Mouse (Mus musculus): Measurements from ENCODE around the gene Sdr42e1. TPM values are rescaled to one million over a fixed set of nuclear protein-coding genes. Genes with fewer than 3 reads are reported as not detected.

Sdr42e1 gene
- polyA plus RNA-seq, 1 experiment from 2014 or later: 4.1 TPM

DNA sequence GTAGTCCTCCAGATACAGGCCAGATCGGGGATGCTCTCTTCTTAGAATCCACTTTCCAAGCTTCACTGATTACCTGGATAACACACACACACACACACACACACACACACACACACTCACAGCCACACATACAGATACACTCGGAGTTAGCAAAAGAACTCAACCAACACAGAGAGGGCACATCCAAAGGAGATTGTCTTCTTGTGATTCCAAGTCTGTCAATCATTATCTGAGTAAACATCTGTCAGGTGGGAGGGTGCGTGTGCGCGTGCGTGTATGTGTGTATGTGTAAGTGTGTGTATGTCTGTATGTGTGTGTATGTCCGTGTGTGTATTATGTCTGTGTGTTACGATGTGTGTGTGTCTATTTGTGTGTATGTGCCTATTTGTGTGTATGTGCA is 27.8 kb upstream of the Sdr42e1 start:
- Histone ChIP-seq H3K4me2 (replicated peaks; ENCODE audit: low read depth, low read length) (no peak overlapping the region), H3K27me3 (ENCODE audit: control insufficient read depth, insufficient read depth, low read length) (no peaks in the 10 kb centered on the region), H3K9me3 (ENCODE audit: control insufficient read depth, low read depth, low read length) (no peaks in the 10 kb centered on the region; the same call in 1 of the 2 replicates), H3K9ac (replicated peaks; ENCODE audit: low read depth, low read length) (no peak overlapping the region), H3K4me3 (ENCODE audit: low read depth, low read length) (no peak overlapping the region), H3K4me1 (ENCODE audit: control insufficient read depth, insufficient read depth, low read length) (peaks cover 4% of the 10 kb centered on the region; the same call in 1 of the 2 replicates), H3K27ac (ENCODE audit: low read length) (no peak overlapping the region), H3K36me3 (ENCODE audit: control insufficient read depth, insufficient read depth, low read length) (no peaks in the 10 kb centered on the region)
- 86% methylated on average over 8 of the region's 8 CpGs for WGBS
- no peak for ATAC-seq (ENCODE audit: insufficient number of reproducible peaks, insufficient read depth, low FRiP score, low read depth)

- ATAC-seq (ENCODE audit: insufficient number of reproducible peaks, insufficient read depth, low FRiP score, low read depth): no peak
- 82% methylated on average over 8 of the region's 8 CpGs for WGBS
- no peak overlapping the region for H3K27ac ChIP-seq (ENCODE audit: low read length)
Measured at GRCm38 (mm10) chr8:117700699-117701098, 27.2 kb upstream of the Sdr42e1 start.

GRCm38 (mm10) chr8:117697248-117697647 is 23.8 kb upstream of the Sdr42e1 start:
- H3K27ac ChIP-seq (ENCODE audit: low read length): no peak overlapping the region
- WGBS: 50% methylated on average over 5 of the region's 5 CpGs
- no peak overlapping the region for H3K9ac ChIP-seq (replicated peaks; ENCODE audit: low read depth, low read length)
- no peak for ATAC-seq (ENCODE audit: insufficient number of reproducible peaks, insufficient read depth, low FRiP score, low read depth)
- H3K9me3 ChIP-seq (ENCODE audit: control insufficient read depth, low read depth, low read length): no peaks in the 10 kb centered on the region; the same call in 1 of the 2 replicates
- H3K4me2 ChIP-seq (replicated peaks; ENCODE audit: low read depth, low read length): no peak overlapping the region
- H3K4me3 ChIP-seq (ENCODE audit: low read depth, low read length): no peak overlapping the region
- H3K27me3 ChIP-seq (ENCODE audit: control insufficient read depth, insufficient read depth, low read length): no peaks in the 10 kb centered on the region
- H3K36me3 ChIP-seq (ENCODE audit: control insufficient read depth, insufficient read depth, low read length): no peaks in the 10 kb centered on the region
- H3K4me1 ChIP-seq (ENCODE audit: control insufficient read depth, insufficient read depth, low read length): no peaks in the 10 kb centered on the region

More at GRCm38 (mm10) chr8:117700699-117701098, 27.2 kb upstream of the Sdr42e1 start:
- Histone ChIP-seq H3K9ac (replicated peaks; ENCODE audit: low read depth, low read length) (no peak overlapping the region), H3K9me3 (ENCODE audit: control insufficient read depth, low read depth, low read length) (no peaks in the 10 kb centered on the region; the same call in 1 of the 2 replicates), H3K4me2 (replicated peaks; ENCODE audit: low read depth, low read length) (no peak overlapping the region), H3K27me3 (ENCODE audit: control insufficient read depth, insufficient read depth, low read length) (no peaks in the 10 kb centered on the region), H3K36me3 (ENCODE audit: control insufficient read depth, insufficient read depth, low read length) (no peaks in the 10 kb centered on the region), H3K4me1 (ENCODE audit: control insufficient read depth, insufficient read depth, low read length) (peaks cover 4% of the 10 kb centered on the region; the same call in 1 of the 2 replicates), H3K4me3 (ENCODE audit: low read depth, low read length) (no peak overlapping the region)

GRCm38 (mm10) chr8:117695636-117696035 is 22.1 kb upstream of the Sdr42e1 start:
- Histone ChIP-seq H3K9ac (replicated peaks; ENCODE audit: low read depth, low read length) (no peak overlapping the region), H3K27me3 (ENCODE audit: control insufficient read depth, insufficient read depth, low read length) (no peaks in the 10 kb centered on the region), H3K4me3 (ENCODE audit: low read depth, low read length) (no peak overlapping the region), H3K4me1 (ENCODE audit: control insufficient read depth, insufficient read depth, low read length) (no peaks in the 10 kb centered on the region), H3K27ac (ENCODE audit: low read length) (no peak overlapping the region), H3K9me3 (ENCODE audit: control insufficient read depth, low read depth, low read length) (no peaks in the 10 kb centered on the region; the same call in 1 of the 2 replicates), H3K4me2 (replicated peaks; ENCODE audit: low read depth, low read length) (no peak overlapping the region), H3K36me3 (ENCODE audit: control insufficient read depth, insufficient read depth, low read length) (no peaks in the 10 kb centered on the region)
- no peak for ATAC-seq (ENCODE audit: insufficient number of reproducible peaks, insufficient read depth, low FRiP score, low read depth)
- 79% methylated on average over 1 of the region's 1 CpGs for WGBS

- H3K4me1 ChIP-seq (ENCODE audit: control insufficient read depth, insufficient read depth, low read length): no peaks in the 10 kb centered on the region
- 0 out of 2 replicates have a peak overlapping the region, but pooled peaks have one; percentile 22 for H3K27ac ChIP-seq (ENCODE audit: low read length)
- peak; percentile 89 for ATAC-seq (ENCODE audit: insufficient number of reproducible peaks, insufficient read depth, low FRiP score, low read depth)
- no peaks in the 10 kb centered on the region for H3K27me3 ChIP-seq (ENCODE audit: control insufficient read depth, insufficient read depth, low read length)
- no peak overlapping the region for H3K4me2 ChIP-seq (replicated peaks; ENCODE audit: low read depth, low read length)
- WGBS: 69% methylated on average over 4 of the region's 4 CpGs
- no peaks in the 10 kb centered on the region for H3K36me3 ChIP-seq (ENCODE audit: control insufficient read depth, insufficient read depth, low read length)
- H3K9ac ChIP-seq (replicated peaks; ENCODE audit: low read depth, low read length): no peak overlapping the region
- no peaks in the 10 kb centered on the region for H3K9me3 ChIP-seq (ENCODE audit: control insufficient read depth, low read depth, low read length)
- no peak overlapping the region for H3K4me3 ChIP-seq (ENCODE audit: low read depth, low read length)
Measured at GRCm38 (mm10) chr8:117692131-117692530, 18.6 kb upstream of the Sdr42e1 start.

GRCm38 (mm10) chr8:117687890-117688289 is 14.4 kb upstream of the Sdr42e1 start:
- Histone ChIP-seq H3K36me3 (ENCODE audit: control insufficient read depth, insufficient read depth, low read length) (no peaks in the 10 kb centered on the region), H3K27ac (ENCODE audit: low read length) (no peak overlapping the region), H3K4me3 (ENCODE audit: low read depth, low read length) (no peak overlapping the region), H3K27me3 (ENCODE audit: control insufficient read depth, insufficient read depth, low read length) (no peaks in the 10 kb centered on the region), H3K9me3 (ENCODE audit: control insufficient read depth, low read depth, low read length) (no peaks in the 10 kb centered on the region), H3K4me1 (ENCODE audit: control insufficient read depth, insufficient read depth, low read length) (peaks cover 3% of the 10 kb centered on the region; the same call in 1 of the 2 replicates), H3K4me2 (replicated peaks; ENCODE audit: low read depth, low read length) (no peak overlapping the region), H3K9ac (replicated peaks; ENCODE audit: low read depth, low read length) (no peak overlapping the region)
- ATAC-seq (ENCODE audit: insufficient number of reproducible peaks, insufficient read depth, low FRiP score, low read depth): no peak
- WGBS: 66% methylated on average over 7 of the region's 7 CpGs

GRCm38 (mm10) chr8:117684504-117684903 is 11.0 kb upstream of the Sdr42e1 start:
- Histone ChIP-seq H3K36me3 (ENCODE audit: control insufficient read depth, insufficient read depth, low read length) (no peaks in the 10 kb centered on the region), H3K4me1 (ENCODE audit: control insufficient read depth, insufficient read depth, low read length) (peaks cover 3% of the 10 kb centered on the region; the same call in 1 of the 2 replicates), H3K9me3 (ENCODE audit: control insufficient read depth, low read depth, low read length) (no peaks in the 10 kb centered on the region), H3K27me3 (ENCODE audit: control insufficient read depth, insufficient read depth, low read length) (no peaks in the 10 kb centered on the region), H3K27ac (ENCODE audit: low read length) (no peak overlapping the region), H3K4me3 (ENCODE audit: low read depth, low read length) (no peak overlapping the region), H3K4me2 (replicated peaks; ENCODE audit: low read depth, low read length) (no peak overlapping the region), H3K9ac (replicated peaks; ENCODE audit: low read depth, low read length) (no peak overlapping the region)
- ATAC-seq (ENCODE audit: insufficient number of reproducible peaks, insufficient read depth, low FRiP score, low read depth): no peak; the same call in 1 of the 2 replicates
- WGBS: 20% methylated on average over 11 of the region's 11 CpGs

GRCm38 (mm10) chr8:117683925-117684472 is 10.5 kb upstream of the Sdr42e1 start:
- WGBS: 58% methylated on average over 10 of the region's 10 CpGs
- Histone ChIP-seq H3K4me3 (ENCODE audit: low read depth, low read length) (no peak overlapping the region), H3K4me1 (ENCODE audit: control insufficient read depth, insufficient read depth, low read length) (peaks cover 3% of the 10 kb centered on the region; the same call in 1 of the 2 replicates), H3K9ac (replicated peaks; ENCODE audit: low read depth, low read length) (no peak overlapping the region), H3K9me3 (ENCODE audit: control insufficient read depth, low read depth, low read length) (no peaks in the 10 kb centered on the region), H3K27ac (ENCODE audit: low read length) (no peak overlapping the region), H3K4me2 (replicated peaks; ENCODE audit: low read depth, low read length) (no peak overlapping the region), H3K36me3 (ENCODE audit: control insufficient read depth, insufficient read depth, low read length) (no peaks in the 10 kb centered on the region), H3K27me3 (ENCODE audit: control insufficient read depth, insufficient read depth, low read length) (no peaks in the 10 kb centered on the region)
- ATAC-seq (ENCODE audit: insufficient number of reproducible peaks, insufficient read depth, low FRiP score, low read depth): no peak

- Histone ChIP-seq H3K36me3 (ENCODE audit: control insufficient read depth, insufficient read depth, low read length) (no peaks in the 10 kb centered on the region), H3K9me3 (ENCODE audit: control insufficient read depth, low read depth, low read length) (no peaks in the 10 kb centered on the region), H3K4me3 (ENCODE audit: low read depth, low read length) (no peak overlapping the region), H3K4me1 (ENCODE audit: control insufficient read depth, insufficient read depth, low read length) (peaks cover 5% of the 10 kb centered on the region; the same call in 1 of the 2 replicates), H3K9ac (replicated peaks; ENCODE audit: low read depth, low read length) (no peak overlapping the region), H3K4me2 (replicated peaks; ENCODE audit: low read depth, low read length) (no peak overlapping the region), H3K27ac (ENCODE audit: low read length) (no peak overlapping the region), H3K27me3 (ENCODE audit: control insufficient read depth, insufficient read depth, low read length) (no peaks in the 10 kb centered on the region)
- ATAC-seq (ENCODE audit: insufficient number of reproducible peaks, insufficient read depth, low FRiP score, low read depth): no peak
- WGBS: 84% methylated on average over 4 of the region's 4 CpGs
Measured at GRCm38 (mm10) chr8:117678650-117679049, 5.2 kb upstream of the Sdr42e1 start.

All from stomach, embryonic 14.5 days (tissue).